Mouse (Mus musculus): ENCODE measurements around the gene Cers4. TPM values are rescaled to one million over a fixed set of nuclear protein-coding genes. Genes with fewer than 3 reads are reported as not detected.

Cers4 gene
- 17.0 and 22.6 TPM in 2 replicates for polyA plus RNA-seq (2014; fragmentation: Nextera tagmentation; extraction: Ambion mirVana)

GRCm38 (mm10) chr8:4492851-4493685 is at the start of gene Cers4:
TSS of gene Cers4 (plus strand) at chr8:4493026.
- peak; percentile 89 for DNase-seq (ENCODE audit: low spot score)
- 1% methylated on average over 36 of the region's 39 CpGs for WGBS
- Histone ChIP-seq H3K9me3 (ENCODE audit: control insufficient read depth, low read length) (no peaks in the 10 kb centered on the region), H3K4me3 (ENCODE audit: low read depth, low read length) (peak within 1 kb of the TSS; percentile 53), H3K36me3 (ENCODE audit: control insufficient read depth, insufficient read depth, low read length) (no peaks in the 10 kb centered on the region), H3K4me1 (replicated peaks; ENCODE audit: control insufficient read depth, insufficient read depth, low read length) (peaks cover 5% of the 10 kb centered on the region; the same call in 1 of the 2 replicates), H3K27ac (ENCODE audit: low read depth, low read length) (no peak within 1 kb of the TSS), H3K27me3 (ENCODE audit: control insufficient read depth, insufficient read depth, low read length) (no peaks in the 10 kb centered on the region), H3K9ac (ENCODE audit: low read length) (peak within 1 kb of the TSS; percentile 64), H3K4me2 (ENCODE audit: low read depth, low read length, severe bottlenecking) (peak within 1 kb of the TSS; percentile 80)
- ATAC-seq (replicated peaks; ENCODE audit: low FRiP score), result peak; percentile 94

GRCm38 (mm10) chr8:4458165-4458564 is 34.7 kb upstream of the Cers4 start:
- ATAC-seq (replicated peaks; ENCODE audit: low FRiP score) (no peak), DNase-seq (ENCODE audit: low spot score) (no peak)
- Histone ChIP-seq H3K27ac (ENCODE audit: low read depth, low read length) (no peak overlapping the region), H3K4me1 (replicated peaks; ENCODE audit: control insufficient read depth, insufficient read depth, low read length) (no peaks in the 10 kb centered on the region), H3K27me3 (ENCODE audit: control insufficient read depth, insufficient read depth, low read length) (no peaks in the 10 kb centered on the region), H3K4me3 (ENCODE audit: low read depth, low read length) (no peak overlapping the region), H3K4me2 (ENCODE audit: low read depth, low read length, severe bottlenecking) (no peak overlapping the region), H3K9ac (ENCODE audit: low read length) (no peak overlapping the region), H3K36me3 (ENCODE audit: control insufficient read depth, insufficient read depth, low read length) (no peaks in the 10 kb centered on the region), H3K9me3 (ENCODE audit: control insufficient read depth, low read length) (no peaks in the 10 kb centered on the region)
- WGBS, result 86% methylated on average over 2 of the region's 2 CpGs

GRCm38 (mm10) chr8:4463061-4463460 is 29.8 kb upstream of the Cers4 start:
- 90% methylated on average over 2 of the region's 2 CpGs for WGBS
- Histone ChIP-seq H3K4me3 (ENCODE audit: low read depth, low read length) (no peak overlapping the region), H3K9ac (ENCODE audit: low read length) (no peak overlapping the region), H3K9me3 (ENCODE audit: control insufficient read depth, low read length) (no peaks in the 10 kb centered on the region), H3K36me3 (ENCODE audit: control insufficient read depth, insufficient read depth, low read length) (no peaks in the 10 kb centered on the region), H3K4me2 (ENCODE audit: low read depth, low read length, severe bottlenecking) (no peak overlapping the region), H3K4me1 (replicated peaks; ENCODE audit: control insufficient read depth, insufficient read depth, low read length) (no peaks in the 10 kb centered on the region), H3K27me3 (ENCODE audit: control insufficient read depth, insufficient read depth, low read length) (no peaks in the 10 kb centered on the region), H3K27ac (ENCODE audit: low read depth, low read length) (no peak overlapping the region)
- no peak for ATAC-seq (replicated peaks; ENCODE audit: low FRiP score)
- no peak for DNase-seq (ENCODE audit: low spot score)

DNA sequence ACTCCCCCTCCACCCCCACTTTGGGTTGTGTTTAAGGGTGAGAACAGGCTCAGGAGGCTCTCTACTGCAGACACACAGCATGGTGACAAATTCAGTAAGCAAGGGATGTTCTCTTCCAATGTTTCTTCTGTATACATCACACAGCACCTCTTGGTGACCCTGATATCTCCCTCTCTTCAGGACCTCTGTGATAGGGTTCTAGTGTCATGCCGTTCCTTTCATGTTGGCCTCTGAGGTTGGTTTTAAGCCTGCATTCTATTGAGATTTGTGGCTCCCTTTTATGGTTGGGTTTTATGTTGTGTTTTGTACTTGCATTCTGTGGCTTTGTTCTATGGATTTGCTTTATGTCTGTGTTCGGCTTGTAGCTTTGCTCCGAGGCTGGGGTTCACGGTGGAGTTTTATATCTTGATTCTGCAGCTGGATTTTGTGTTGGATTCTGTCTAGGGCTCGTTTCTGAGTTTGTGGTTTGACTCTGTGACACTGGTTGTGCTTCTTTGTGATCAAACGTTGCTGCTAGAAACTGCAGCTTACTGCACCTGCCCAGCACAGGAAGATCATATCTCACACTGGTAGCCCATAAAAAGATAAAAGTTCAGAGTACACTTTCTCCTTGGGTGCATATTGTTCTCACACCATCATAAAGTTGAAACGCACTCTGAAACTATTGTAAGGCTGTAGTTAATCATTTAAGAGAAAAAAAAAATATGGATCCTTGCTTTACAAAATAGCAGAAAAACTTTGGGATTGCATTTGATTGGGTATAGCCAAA is 18.2 kb upstream of the Cers4 start:
- DNase-seq (ENCODE audit: low spot score), result no peak
- WGBS, result 79% methylated on average over 7 of the region's 7 CpGs

GRCm38 (mm10) chr8:4481154-4481553 is 11.7 kb upstream of the Cers4 start:
- H3K9me3 ChIP-seq (ENCODE audit: control insufficient read depth, low read length), result no peaks in the 10 kb centered on the region
- H3K9ac ChIP-seq (ENCODE audit: low read length), result no peak overlapping the region
- no peak for ATAC-seq (replicated peaks; ENCODE audit: low FRiP score)
- no peak for DNase-seq (ENCODE audit: low spot score)
- no peaks in the 10 kb centered on the region for H3K36me3 ChIP-seq (ENCODE audit: control insufficient read depth, insufficient read depth, low read length)
- no peak overlapping the region for H3K27ac ChIP-seq (ENCODE audit: low read depth, low read length)
- no peaks in the 10 kb centered on the region for H3K4me1 ChIP-seq (replicated peaks; ENCODE audit: control insufficient read depth, insufficient read depth, low read length)
- no peak overlapping the region for H3K4me3 ChIP-seq (ENCODE audit: low read depth, low read length)
- WGBS, result 86% methylated on average over 4 of the region's 4 CpGs
- no peaks in the 10 kb centered on the region for H3K27me3 ChIP-seq (ENCODE audit: control insufficient read depth, insufficient read depth, low read length)
- H3K4me2 ChIP-seq (ENCODE audit: low read depth, low read length, severe bottlenecking), result no peak overlapping the region

More for the DNA sequence above, 18.2 kb upstream of the Cers4 start:
- Histone ChIP-seq H3K4me3 (ENCODE audit: low read depth, low read length) (no peak overlapping the region), H3K27ac (ENCODE audit: low read depth, low read length) (no peak overlapping the region), H3K9ac (ENCODE audit: low read length) (no peak overlapping the region), H3K27me3 (ENCODE audit: control insufficient read depth, insufficient read depth, low read length) (no peaks in the 10 kb centered on the region), H3K4me1 (replicated peaks; ENCODE audit: control insufficient read depth, insufficient read depth, low read length) (no peaks in the 10 kb centered on the region), H3K9me3 (ENCODE audit: control insufficient read depth, low read length) (no peaks in the 10 kb centered on the region), H3K4me2 (ENCODE audit: low read depth, low read length, severe bottlenecking) (no peak overlapping the region), H3K36me3 (ENCODE audit: control insufficient read depth, insufficient read depth, low read length) (no peaks in the 10 kb centered on the region)
- ATAC-seq (replicated peaks; ENCODE audit: low FRiP score), result no peak

GRCm38 (mm10) chr8:4481586-4481985 is 11.2 kb upstream of the Cers4 start:
- H3K27ac ChIP-seq (ENCODE audit: low read depth, low read length), result no peak overlapping the region
- DNase-seq (ENCODE audit: low spot score), result no peak
- H3K4me1 ChIP-seq (replicated peaks; ENCODE audit: control insufficient read depth, insufficient read depth, low read length), result no peaks in the 10 kb centered on the region
- WGBS, result 71% methylated on average over 4 of the region's 4 CpGs
- no peak for ATAC-seq (replicated peaks; ENCODE audit: low FRiP score)
- H3K4me2 ChIP-seq (ENCODE audit: low read depth, low read length, severe bottlenecking), result no peak overlapping the region
- H3K9me3 ChIP-seq (ENCODE audit: control insufficient read depth, low read length), result no peaks in the 10 kb centered on the region
- no peaks in the 10 kb centered on the region for H3K27me3 ChIP-seq (ENCODE audit: control insufficient read depth, insufficient read depth, low read length)
- no peaks in the 10 kb centered on the region for H3K36me3 ChIP-seq (ENCODE audit: control insufficient read depth, insufficient read depth, low read length)
- no peak overlapping the region for H3K4me3 ChIP-seq (ENCODE audit: low read depth, low read length)
- H3K9ac ChIP-seq (ENCODE audit: low read length), result no peak overlapping the region

GRCm38 (mm10) chr8:4482501-4482900 is 10.3 kb upstream of the Cers4 start:
- Histone ChIP-seq H3K4me2 (ENCODE audit: low read depth, low read length, severe bottlenecking) (no peak overlapping the region), H3K9ac (ENCODE audit: low read length) (no peak overlapping the region), H3K4me1 (replicated peaks; ENCODE audit: control insufficient read depth, insufficient read depth, low read length) (no peaks in the 10 kb centered on the region), H3K27me3 (ENCODE audit: control insufficient read depth, insufficient read depth, low read length) (no peaks in the 10 kb centered on the region), H3K9me3 (ENCODE audit: control insufficient read depth, low read length) (no peaks in the 10 kb centered on the region), H3K4me3 (ENCODE audit: low read depth, low read length) (no peak overlapping the region), H3K27ac (ENCODE audit: low read depth, low read length) (no peak overlapping the region), H3K36me3 (ENCODE audit: control insufficient read depth, insufficient read depth, low read length) (no peaks in the 10 kb centered on the region)
- ATAC-seq (replicated peaks; ENCODE audit: low FRiP score), result no peak
- no peak for DNase-seq (ENCODE audit: low spot score)
- WGBS, result 64% methylated on average over 4 of the region's 4 CpGs

GRCm38 (mm10) chr8:4483330-4483729 is 9.5 kb upstream of the Cers4 start:
- Histone ChIP-seq H3K9me3 (ENCODE audit: control insufficient read depth, low read length) (no peaks in the 10 kb centered on the region), H3K4me2 (ENCODE audit: low read depth, low read length, severe bottlenecking) (no peak overlapping the region), H3K27me3 (ENCODE audit: control insufficient read depth, insufficient read depth, low read length) (no peaks in the 10 kb centered on the region), H3K4me3 (ENCODE audit: low read depth, low read length) (no peak overlapping the region), H3K36me3 (ENCODE audit: control insufficient read depth, insufficient read depth, low read length) (no peaks in the 10 kb centered on the region), H3K4me1 (replicated peaks; ENCODE audit: control insufficient read depth, insufficient read depth, low read length) (no peaks in the 10 kb centered on the region), H3K27ac (ENCODE audit: low read depth, low read length) (no peak overlapping the region), H3K9ac (ENCODE audit: low read length) (no peak overlapping the region)
- DNase-seq (ENCODE audit: low spot score) (no peak), ATAC-seq (replicated peaks; ENCODE audit: low FRiP score) (no peak)
- WGBS, result 86% methylated on average over 6 of the region's 6 CpGs

Data from forebrain, embryonic 11.5 days (tissue).